20 mouse cellular contexts compared by ENCODE assay signal in the genomic region with DNA sequence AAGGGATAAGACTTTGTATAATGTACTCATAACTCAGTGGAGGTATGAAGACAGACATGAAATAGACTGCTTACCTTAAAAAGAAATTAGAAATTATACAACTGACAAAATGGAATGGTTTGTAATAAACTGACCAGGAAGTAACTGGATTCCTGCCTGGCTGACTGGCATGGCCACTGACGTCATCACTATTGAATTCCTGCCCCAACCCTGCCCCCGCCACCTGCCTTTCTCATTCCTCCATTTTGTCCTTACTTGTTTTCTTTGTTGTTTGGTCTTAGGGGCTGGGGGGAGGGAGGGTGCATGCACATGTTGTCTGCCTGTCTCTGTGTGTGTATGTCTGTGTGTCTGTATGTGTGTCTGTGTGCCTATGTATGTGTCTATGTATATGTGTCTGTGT.
DNase-seq lines count a peak whose midpoint lies in the region; TF ChIP-seq lines count a peak whose summit lies in the region.
"Had no signal": no experiment of that assay in that cellular context is flagged by ENCODE, and none has a peak within 500 bp of the region (broad histone marks: within the 10 kb centered on the region; RNA-seq: fewer than 3 reads in every experiment).

No protein-coding gene starts in this region.

- no peak overlapping the region for H3K4me3 ChIP-seq in embryonic facial prominence, embryonic 10.5 days
- H3K4me3 ChIP-seq in gastrocnemius, adult 2 months = no peak overlapping the region
- H3K4me3 ChIP-seq: embryonic facial prominence, embryonic 12.5 days; forebrain, embryonic 12.5 days; heart, embryonic 13.5 days; hindbrain, embryonic 12.5 days had no signal

- DNase-seq in adrenal gland, postnatal 14 days = peak; percentile 47
- no peak for DNase-seq in adrenal gland, postnatal 4 days (ENCODE audit: low spot score in 2 of 2)
- DNase-seq in 3T3-L1 (ENCODE audit: low read depth, low spot score) = peak; percentile 9
- DNase-seq in Muller cell, postnatal 12 days (ENCODE audit: inconsistent ontology term) = peak; percentile 20
- DNase-seq in embryonic facial prominence, embryonic 10.5 days (ENCODE audit: low spot score) = no peak
- DNase-seq in gastrocnemius, adult 2 months = no peak
- no peak for DNase-seq in right cerebral cortex, adult 18-20 months
- DNase-seq: cerebellum, adult 18-20 months; embryo, embryonic 11 days; forebrain, postnatal 0 days; gastrocnemius, postnatal 25 days; heart, postnatal 36 days; kidney, adult 11 months; kidney, adult 9 months had no signal

- peaks cover 4% of the 10 kb centered on the region; the same call in 1 of the 2 replicates for H3K27me3 ChIP-seq in embryonic facial prominence, embryonic 10.5 days (replicated peaks; ENCODE audit: low read depth, poor library complexity, severe bottlenecking)
- H3K27me3 ChIP-seq: CH12.LX; embryonic facial prominence, embryonic 12.5 days; forebrain, embryonic 12.5 days; heart, embryonic 13.5 days had no signal

- peaks cover 11% of the 10 kb centered on the region for H3K4me1 ChIP-seq in embryonic facial prominence, embryonic 10.5 days
- H3K4me1 ChIP-seq: embryonic facial prominence, embryonic 12.5 days; forebrain, embryonic 12.5 days; heart, embryonic 13.5 days; hindbrain, embryonic 12.5 days had no signal

- no peaks in the 10 kb centered on the region for H3K36me3 ChIP-seq in embryonic facial prominence, embryonic 10.5 days (replicated peaks)
- H3K36me3 ChIP-seq: embryonic facial prominence, embryonic 12.5 days; forebrain, embryonic 12.5 days; G1E; heart, embryonic 13.5 days; hindbrain, embryonic 12.5 days had no signal

- 58% methylated on average over 2 of the region's 2 CpGs for WGBS in embryonic facial prominence, embryonic 10.5 days

- H3K27ac ChIP-seq in embryonic facial prominence, embryonic 10.5 days (replicated peaks) = 0 out of 2 replicates have a peak overlapping the region, but pooled peaks have one; percentile 35
- H3K27ac ChIP-seq in gastrocnemius, adult 2 months = no peak overlapping the region
- H3K27ac ChIP-seq: embryonic facial prominence, embryonic 12.5 days; forebrain, embryonic 12.5 days; heart, embryonic 13.5 days; hindbrain, embryonic 12.5 days had no signal

- H3K9me3 ChIP-seq in embryonic facial prominence, embryonic 10.5 days = no peaks in the 10 kb centered on the region
- H3K9me3 ChIP-seq: embryonic facial prominence, embryonic 12.5 days; forebrain, embryonic 12.5 days; hindbrain, embryonic 12.5 days had no signal

- intact Hi-C loops in gastrocnemius, adult 2 months (cut with DNase I) = no loop called here

- no peak for TF ChIP-seq CTCF in gastrocnemius, adult 2 months (IDR thresholded peaks at IDR 0.05)

Comparison
In these comparisons a context has a peak if more than half of its experiments do, and no peak if none do; other contexts are left out.
1. DNase-seq: peak in adrenal gland, postnatal 14 days (single experiment), 3T3-L1 (single experiment) and Muller cell, postnatal 12 days (single experiment); none in adrenal gland, postnatal 4 days (0 of 2), embryonic facial prominence, embryonic 10.5 days (single experiment), gastrocnemius, adult 2 months (single experiment) and right cerebral cortex, adult 18-20 months (single experiment).